Mouse (Mus musculus) cerebellum, postnatal 10 days (tissue): Measurements from ENCODE around the gene Olfr585.

ENCODE experiments used
- DNase-seq, 2 experiments: peaks; one replicate each; pipeline ENCODE4 v3.0.0; 2021; ENCODE audit warnings: mixed read lengths in 2 of 2

Gene Olfr585

GRCm38 (mm10) chr7:103097420-103097819 lies at the start of gene Olfr585:
TSS of gene Olfr585 (plus strand) at chr7:103097720.
- no peak for DNase-seq

- DNase-seq: no peak
These were observed 46.5 kb upstream of the Olfr585 start, which contains the start of gene Olfr583 for GRCm38 (mm10) chr7:103051000-103051399. TSS of gene Olfr583 (plus strand) at chr7:103051300.

- no peak for DNase-seq
These were observed 15.9 kb upstream of the Olfr585 start, which contains the start of gene Olfr584 for GRCm38 (mm10) chr7:103081585-103081984. TSS of gene Olfr584 (plus strand) at chr7:103081885.

- DNase-seq: peak in 1 of 2 experiments; percentile 1
These were observed 21.9 kb downstream of the Olfr585 start for GRCm38 (mm10) chr7:103119406-103119805.

GRCm38 (mm10) chr7:103125538-103125937 lies 28.0 kb downstream of the Olfr585 start, which contains the start of gene Olfr586:
TSS of gene Olfr586 (minus strand) at chr7:103125638.
- no peak for DNase-seq

- no peak for DNase-seq
These were observed 43.1 kb downstream of the Olfr585 start, which contains the start of gene Olfr588-ps1 for GRCm38 (mm10) chr7:103140579-103140978. TSS of gene Olfr588-ps1 (plus strand) at chr7:103140879.
